Mouse (Mus musculus): ENCODE data around the gene Vmn1r25. TPM values are rescaled to one million over a fixed set of nuclear protein-coding genes. Genes with fewer than 3 reads are reported as not detected.
"Not testable (repeated sequence)": the region's sequence is repeated elsewhere in the genome, so short reads cannot be mapped to it uniquely, and the experiment has no call there.

Vmn1r25 gene
- not detected for total RNA-seq (2022)

DNA sequence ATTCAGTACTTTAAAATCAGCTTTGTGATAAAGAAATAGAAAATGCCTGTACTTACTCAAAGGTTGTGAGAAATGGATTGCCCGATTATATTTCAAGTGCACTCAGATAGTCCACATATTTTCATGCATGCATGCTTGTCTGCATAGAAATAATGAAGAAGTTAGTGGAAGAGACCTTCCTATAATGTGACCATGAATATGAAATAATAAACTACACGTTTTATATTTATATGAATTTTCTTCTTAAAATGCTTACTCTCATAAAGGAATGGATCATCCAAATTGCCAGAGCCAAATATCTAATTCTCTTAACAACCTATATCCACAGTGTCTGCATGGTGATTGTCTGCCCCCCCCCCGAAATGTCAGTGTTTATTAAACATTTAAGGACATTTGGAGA is at the start of gene Vmn1r25:
Gene Vmn1r25, minus strand, starts transcription at position 101 of the 400 bp plus-strand sequence.
- no peak for DNase-seq (ENCODE audit: low spot score in 2 of 2)

DNA sequence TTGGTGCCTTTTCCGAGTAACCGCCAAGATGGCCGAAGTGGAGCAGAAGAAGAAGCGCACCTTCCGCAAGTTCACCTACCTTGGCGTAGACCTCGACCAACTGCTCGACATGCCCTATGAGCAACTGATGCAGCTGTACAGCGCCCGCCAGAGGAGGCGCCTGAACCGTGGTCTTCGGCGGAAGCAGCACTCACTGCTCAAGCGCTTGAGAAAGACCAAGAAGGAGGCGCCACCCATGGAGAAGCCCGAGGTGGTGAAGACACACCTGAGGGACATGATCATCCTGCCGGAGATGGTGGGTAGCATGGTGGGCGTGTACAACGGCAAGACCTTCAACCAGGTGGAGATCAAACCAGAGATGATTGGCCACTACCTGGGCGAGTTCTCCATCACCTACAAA is 36.9 kb upstream of the Vmn1r25 start:
- DNase-seq (ENCODE audit: low spot score in 2 of 2), result not testable (repeated sequence)

DNA sequence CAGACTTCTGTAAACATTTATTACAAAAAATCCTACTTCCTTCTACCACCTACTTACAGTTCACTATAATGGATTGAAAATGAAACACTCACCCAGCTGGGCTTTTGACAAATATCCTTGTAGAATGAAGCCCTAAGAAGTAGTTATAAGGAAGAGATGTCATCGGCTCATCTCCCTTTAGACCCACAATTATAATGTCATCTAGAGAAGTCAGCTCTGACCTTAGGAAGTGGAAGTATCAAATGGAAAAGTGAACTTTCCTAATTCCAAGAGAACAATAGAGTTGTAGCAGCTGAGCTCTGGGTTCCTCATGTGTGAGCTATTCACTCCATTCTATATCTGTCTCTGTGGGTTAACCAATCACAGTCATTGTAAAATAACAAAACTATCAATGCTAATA is 34.4 kb upstream of the Vmn1r25 start, which contains the start of gene Vmn1r26:
Gene Vmn1r26, minus strand, starts transcription at position 101 of the 400 bp plus-strand sequence.
- DNase-seq (ENCODE audit: low spot score in 2 of 2), result no peak

- DNase-seq (ENCODE audit: low spot score in 2 of 2), result not testable (repeated sequence)
Observed at GRCm38 (mm10) chr6:57961403-57961802, 19.2 kb downstream of the Vmn1r25 start, which contains the start of gene Vmn1r24. Gene Vmn1r24, minus strand, starts transcription at chr6:57961503.

Other genes with a start within 250 kb of the Vmn1r25 start
- 100 to 1,000 TPM; 109 to 124 (median 114) TPM for gene Vopp1, start 155.7 kb downstream of the Vmn1r25 start, total RNA-seq (2022)
- not detected for gene Vmn1r21, start 130.5 kb downstream of the Vmn1r25 start, total RNA-seq (2022)
- not detected for gene Vmn1r22, start 72.8 kb downstream of the Vmn1r25 start, total RNA-seq (2022)
- gene Vmn1r23, start 54.0 kb downstream of the Vmn1r25 start, total RNA-seq (2022), result not detected
- not detected for gene Vmn1r24, start 19.3 kb downstream of the Vmn1r25 start, total RNA-seq (2022)
- not detected for gene Vmn1r26, start 34.3 kb upstream of the Vmn1r25 start, total RNA-seq (2022)
- gene Vmn1r27, start 238.0 kb upstream of the Vmn1r25 start, total RNA-seq (2022), result not detected